Comparison of ENCODE assay signal across 12 mouse cellular contexts in genomic region chr13:54281149-54281548, GRCm38 (mm10).
DNase-seq lines count a peak whose midpoint lies in the region; ATAC-seq and TF ChIP-seq lines count a peak whose summit lies in the region.
"Had no signal": no experiment of that assay in that cellular context is flagged by ENCODE, and none has a peak within 500 bp of the region (broad histone marks: within the 10 kb centered on the region; RNA-seq: fewer than 3 reads in every experiment).

No protein-coding gene starts in this region.

- no peak for TF ChIP-seq POLR2A in cerebellum, adult 2 months (IDR thresholded peaks at IDR 0.05; ENCODE audit: borderline replicate concordance, insufficient read depth, low read length)

- no peak overlapping the region; the same call in 1 of the 2 replicates for H3K9ac ChIP-seq in forebrain, embryonic 14.5 days (ENCODE audit: low read length)
- no peak overlapping the region for H3K9ac ChIP-seq in forebrain, embryonic 16.5 days (replicated peaks; ENCODE audit: low read depth, low read length)
- no peak overlapping the region for H3K9ac ChIP-seq in forebrain, embryonic 15.5 days (replicated peaks)
- H3K9ac ChIP-seq: limb, embryonic 15.5 days; liver, embryonic 15.5 days had no signal

- H3K27ac ChIP-seq in forebrain, embryonic 14.5 days (ENCODE audit: low read depth, low read length) = no peak overlapping the region
- no peak overlapping the region for H3K27ac ChIP-seq in forebrain, embryonic 16.5 days (ENCODE audit: low read length)
- H3K27ac ChIP-seq in cerebellum, adult 2 months (ENCODE audit: insufficient read depth, low read length) = peak overlapping the region; percentile 82
- H3K27ac ChIP-seq in forebrain, embryonic 15.5 days (replicated peaks) = peak overlapping the region; percentile 74; the same call in 1 of the 2 replicates
- H3K27ac ChIP-seq in left cerebral cortex, adult 2 months = no peak overlapping the region
- H3K27ac ChIP-seq: limb, embryonic 15.5 days; liver, embryonic 15.5 days had no signal

- H3K27me3 ChIP-seq in forebrain, embryonic 14.5 days (replicated peaks; ENCODE audit: control insufficient read depth, insufficient read depth, low read length) = no peaks in the 10 kb centered on the region
- no peaks in the 10 kb centered on the region for H3K27me3 ChIP-seq in forebrain, embryonic 16.5 days (replicated peaks; ENCODE audit: control insufficient read depth, insufficient read depth, low read length)
- no peaks in the 10 kb centered on the region for H3K27me3 ChIP-seq in cerebellum, adult 2 months (ENCODE audit: control insufficient read depth, insufficient read depth, low read length)
- no peaks in the 10 kb centered on the region for H3K27me3 ChIP-seq in forebrain, embryonic 15.5 days

- DNase-seq in forebrain, embryonic 14.5 days (ENCODE audit: low spot score) = no peak
- DNase-seq in brain, adult 2 months (ENCODE audit: low read depth, low spot score) = peak; percentile 96
- peak; percentile 73 to 88 for DNase-seq in cerebellum, adult 2 months
- no peak for DNase-seq in layer of hippocampus, adult 9-10 months (ENCODE audit: low spot score)
- no peak for DNase-seq in embryo, embryonic 11 days
- no peak for DNase-seq in left cerebral cortex, adult 2 months (ENCODE audit: extremely low spot score in 1 of 2, low spot score in 2 of 2)
- DNase-seq: kidney, adult 18-20 months had no signal

- H3K4me3 ChIP-seq in forebrain, embryonic 14.5 days (ENCODE audit: low read depth, low read length) = no peak overlapping the region
- no peak overlapping the region for H3K4me3 ChIP-seq in forebrain, embryonic 16.5 days (replicated peaks; ENCODE audit: low read length)
- no peak overlapping the region for H3K4me3 ChIP-seq in cerebellum, adult 2 months (replicated peaks; ENCODE audit: insufficient read depth, low read depth, low read length)
- no peak overlapping the region for H3K4me3 ChIP-seq in forebrain, embryonic 15.5 days
- H3K4me3 ChIP-seq in left cerebral cortex, adult 2 months = no peak overlapping the region
- H3K4me3 ChIP-seq: layer of hippocampus, adult 2 months; limb, embryonic 15.5 days; liver, embryonic 15.5 days had no signal

- ATAC-seq in forebrain, embryonic 14.5 days = no peak
- no peak for ATAC-seq in forebrain, embryonic 16.5 days
- ATAC-seq in forebrain, embryonic 15.5 days (replicated peaks) = no peak

- H3K36me3 ChIP-seq in forebrain, embryonic 14.5 days (ENCODE audit: control insufficient read depth, insufficient read depth, low read length) = no peaks in the 10 kb centered on the region
- no peaks in the 10 kb centered on the region for H3K36me3 ChIP-seq in forebrain, embryonic 16.5 days (ENCODE audit: control insufficient read depth, insufficient read depth)
- H3K36me3 ChIP-seq in forebrain, embryonic 15.5 days = no peaks in the 10 kb centered on the region
- H3K36me3 ChIP-seq: limb, embryonic 15.5 days; liver, embryonic 15.5 days had no signal

- no peaks in the 10 kb centered on the region for H3K9me3 ChIP-seq in forebrain, embryonic 14.5 days (replicated peaks; ENCODE audit: control insufficient read depth, low read length)
- no peaks in the 10 kb centered on the region; the same call in 1 of the 2 replicates for H3K9me3 ChIP-seq in forebrain, embryonic 16.5 days (ENCODE audit: control insufficient read depth, low read length)
- no peaks in the 10 kb centered on the region for H3K9me3 ChIP-seq in forebrain, embryonic 15.5 days
- H3K9me3 ChIP-seq: limb, embryonic 15.5 days; liver, embryonic 15.5 days had no signal

- peak overlapping the region; percentile 49; the same call in 1 of the 2 replicates for H3K4me2 ChIP-seq in forebrain, embryonic 14.5 days (ENCODE audit: low read length)
- no peak overlapping the region for H3K4me2 ChIP-seq in forebrain, embryonic 16.5 days (ENCODE audit: low read length)
- no peak overlapping the region for H3K4me2 ChIP-seq in forebrain, embryonic 15.5 days (replicated peaks)
- H3K4me2 ChIP-seq: limb, embryonic 15.5 days; liver, embryonic 15.5 days had no signal

- no peak for TF ChIP-seq CTCF in cerebellum, adult 2 months (IDR thresholded peaks at IDR 0.05; ENCODE audit: borderline replicate concordance, insufficient read depth, low read depth, low read length)
- no peak for TF ChIP-seq CTCF in left cerebral cortex, adult 2 months (IDR thresholded peaks at IDR 0.05)

- peaks cover 20% of the 10 kb centered on the region for H3K4me1 ChIP-seq in forebrain, embryonic 14.5 days (ENCODE audit: control insufficient read depth, insufficient read depth, low read length)
- peaks cover 24% of the 10 kb centered on the region for H3K4me1 ChIP-seq in forebrain, embryonic 16.5 days (replicated peaks; ENCODE audit: control insufficient read depth, insufficient read depth, low read length)
- peaks cover 40% of the 10 kb centered on the region for H3K4me1 ChIP-seq in cerebellum, adult 2 months (ENCODE audit: control insufficient read depth, insufficient read depth, low read length)
- peaks cover 24% of the 10 kb centered on the region for H3K4me1 ChIP-seq in forebrain, embryonic 15.5 days
- H3K4me1 ChIP-seq: liver, embryonic 15.5 days had no signal

- 75% methylated on average over 7 of the region's 7 CpGs for WGBS in forebrain, embryonic 14.5 days
- WGBS in forebrain, embryonic 16.5 days = 67% methylated on average over 7 of the region's 7 CpGs
- WGBS in cerebellum, adult 2 months = 12% methylated on average over 7 of the region's 7 CpGs
- WGBS in forebrain, embryonic 15.5 days = 72% methylated on average over 7 of the region's 7 CpGs

- intact Hi-C loops in left cerebral cortex, adult 2 months (cut with DNase I) = no loop called here

Comparison
In these comparisons a context has a peak if more than half of its experiments do, and no peak if none do; other contexts are left out.
1. H3K27ac ChIP-seq: peak in cerebellum, adult 2 months (single experiment) and forebrain, embryonic 15.5 days (single experiment); none in forebrain, embryonic 14.5 days (single experiment), forebrain, embryonic 16.5 days (single experiment) and left cerebral cortex, adult 2 months (single experiment).
2. DNase-seq: peak in brain, adult 2 months (single experiment) and cerebellum, adult 2 months (2 of 2); none in forebrain, embryonic 14.5 days (single experiment), layer of hippocampus, adult 9-10 months (single experiment), embryo, embryonic 11 days (single experiment) and left cerebral cortex, adult 2 months (0 of 2).